Mouse (Mus musculus): ENCODE data around the gene Arfgap1.

DNA sequence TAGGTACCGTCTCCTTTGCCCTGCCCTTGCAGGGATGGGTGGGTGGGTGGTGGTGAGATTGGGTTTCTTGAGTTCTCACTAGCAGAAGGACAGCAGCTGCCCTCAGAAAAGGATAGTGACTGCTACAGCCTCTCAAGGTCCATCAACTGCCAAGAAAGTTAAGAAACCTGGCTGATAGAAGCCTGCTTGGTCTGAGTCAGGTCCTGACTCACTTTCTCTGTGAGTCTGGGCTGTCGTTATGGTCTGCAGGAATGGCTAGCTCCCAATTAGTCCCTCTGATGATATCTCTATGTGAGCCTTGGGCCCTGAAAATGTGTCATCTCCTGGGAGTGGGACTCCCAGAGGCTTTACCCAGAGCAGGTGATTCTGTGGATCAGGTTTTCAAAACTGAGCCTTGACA, 27.3 kb downstream of the Arfgap1 start:
- no peak for TF ChIP-seq POLR2A (IDR thresholded peaks at IDR 0.05; ENCODE audit: low read depth, low read length)
- no peak for TF ChIP-seq CTCF (IDR thresholded peaks at IDR 0.05; ENCODE audit: borderline replicate concordance, insufficient read depth, low read length)
